Mouse (Mus musculus) cerebellum, adult 2 months (tissue): ENCODE measurements around the gene Mmachc. TPM values are rescaled to one million over a fixed set of nuclear protein-coding genes. Genes with fewer than 3 reads are reported as not detected.
"Not testable (repeated sequence)": the region's sequence is repeated elsewhere in the genome, so short reads cannot be mapped to it uniquely, and the experiment has no call there.

Experiments used
- DNase-seq, 2 experiments: peaks; one replicate each; pipeline ENCODE4 v3.0.0; 2021
- H3K27ac ChIP-seq: fragments of 200-500 bp; 2 replicates; pipeline ENCODE4 v1.5.1; 2012; ENCODE audit warnings: low read length, control low read depth, inconsistent platforms; ENCODE audit not compliant: insufficient read depth
- H3K27me3 ChIP-seq: fragments of 200-500 bp; 2 replicates; pipeline ENCODE4 v1.6.1; 2012; ENCODE audit warnings: inconsistent platforms, mild to moderate bottlenecking, low read length, moderate library complexity; ENCODE audit not compliant: control insufficient read depth, insufficient read depth
- H3K4me1 ChIP-seq: fragments of 200-500 bp; 2 replicates; pipeline ENCODE4 v1.6.1; 2011; ENCODE audit warnings: low read length; ENCODE audit not compliant: control insufficient read depth, insufficient read depth
- H3K4me3 ChIP-seq: fragments of 200-500 bp; replicated peaks from 2 replicates; pipeline ENCODE3; 2011; ENCODE audit warnings: mild to moderate bottlenecking, low read depth, low read length, control low read depth; ENCODE audit not compliant: insufficient read depth
- CTCF ChIP-seq: fragments of 200-500 bp; IDR thresholded peaks from 2 replicates; pipeline ENCODE4 v1.5.1; 2011; ENCODE audit warnings: low read depth, mild to moderate bottlenecking, control low read depth, low read length, moderate library complexity, borderline replicate concordance; ENCODE audit not compliant: insufficient read depth
- POLR2A ChIP-seq: fragments of 200-500 bp; IDR thresholded peaks from 2 replicates; pipeline ENCODE4 v1.6.1; 2011; ENCODE audit warnings: low read length, control low read depth, borderline replicate concordance; ENCODE audit not compliant: insufficient read depth
- WGBS: fragments of 180-500 bp; shearing (Covaris S2); methylation state at CpG from one replicate; pipeline ENCODE4 v1.1.7; 2018; 5-methylcytosine and 5-hydroxymethylcytosine counted together
- polyA plus RNA-seq: library from polyadenylated mRNA; depleted of rRNA; stranded (reverse); fragments of >200 nt; gene quantifications from 2 replicates; pipeline ENCODE4 v1.2.3, GENCODE M21; 2012

The Mmachc gene
- polyA plus RNA-seq, 1 experiment, result 19.2 TPM

GRCm38 (mm10) chr4:116672785-116673184, 35.4 kb downstream of the Mmachc start:
- 94% methylated on average over 2 of the region's 2 CpGs for WGBS
- no peak overlapping the region for H3K4me3 ChIP-seq
- no peaks in the 10 kb centered on the region for H3K4me1 ChIP-seq
- H3K27ac ChIP-seq, result no peak overlapping the region
- no peak for DNase-seq
- no peaks in the 10 kb centered on the region for H3K27me3 ChIP-seq
- no peak for TF ChIP-seq CTCF
- TF ChIP-seq POLR2A, result no peak

GRCm38 (mm10) chr4:116669291-116669690, 38.9 kb downstream of the Mmachc start:
- H3K27me3 ChIP-seq, result no peaks in the 10 kb centered on the region
- H3K27ac ChIP-seq, result no peak overlapping the region
- no peak overlapping the region for H3K4me3 ChIP-seq
- no peak for DNase-seq
- whole genome bisulfite sequencing, result 74% methylated on average over 2 of the region's 2 CpGs
- TF ChIP-seq CTCF (no peak), POLR2A (no peak)
- no peaks in the 10 kb centered on the region for H3K4me1 ChIP-seq

GRCm38 (mm10) chr4:116668145-116668544, 40.1 kb downstream of the Mmachc start:
- H3K27ac ChIP-seq, result no peak overlapping the region
- no peaks in the 10 kb centered on the region for H3K27me3 ChIP-seq
- no peaks in the 10 kb centered on the region for H3K4me1 ChIP-seq
- H3K4me3 ChIP-seq, result no peak overlapping the region
- WGBS, result 74% methylated on average over 3 of the region's 3 CpGs
- TF ChIP-seq POLR2A (no peak), CTCF (no peak)
- DNase-seq, result no peak

DNA sequence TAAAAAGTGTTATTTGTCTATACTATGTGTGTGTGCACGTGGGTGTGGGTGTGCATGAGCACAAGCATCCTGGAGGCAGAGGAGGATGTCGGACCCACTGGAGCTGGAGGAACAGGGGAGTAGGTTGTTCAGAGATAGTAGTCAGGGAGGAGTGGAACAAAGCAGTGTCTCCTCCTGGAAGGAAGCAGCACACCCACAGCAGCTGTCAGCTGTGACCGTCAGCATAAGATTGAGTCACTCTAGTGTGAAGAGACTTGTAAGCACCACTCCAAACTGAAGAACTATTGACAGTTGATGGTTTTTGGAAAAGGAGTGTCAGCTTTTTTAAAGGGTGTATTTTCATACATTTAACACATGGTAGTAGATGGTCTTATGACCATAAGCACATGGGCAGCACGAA, 41.6 kb downstream of the Mmachc start:
- TF ChIP-seq POLR2A, result no peak
- TF ChIP-seq CTCF, result no peak
- H3K27ac ChIP-seq, result no peak overlapping the region
- H3K4me1 ChIP-seq, result no peaks in the 10 kb centered on the region
- 50% methylated on average over 4 of the region's 4 CpGs for WGBS
- H3K27me3 ChIP-seq, result no peaks in the 10 kb centered on the region
- no peak overlapping the region for H3K4me3 ChIP-seq
- no peak for DNase-seq

GRCm38 (mm10) chr4:116661998-116662397, 46.2 kb downstream of the Mmachc start:
- 89% methylated on average over 1 of the region's 1 CpGs for WGBS

DNA sequence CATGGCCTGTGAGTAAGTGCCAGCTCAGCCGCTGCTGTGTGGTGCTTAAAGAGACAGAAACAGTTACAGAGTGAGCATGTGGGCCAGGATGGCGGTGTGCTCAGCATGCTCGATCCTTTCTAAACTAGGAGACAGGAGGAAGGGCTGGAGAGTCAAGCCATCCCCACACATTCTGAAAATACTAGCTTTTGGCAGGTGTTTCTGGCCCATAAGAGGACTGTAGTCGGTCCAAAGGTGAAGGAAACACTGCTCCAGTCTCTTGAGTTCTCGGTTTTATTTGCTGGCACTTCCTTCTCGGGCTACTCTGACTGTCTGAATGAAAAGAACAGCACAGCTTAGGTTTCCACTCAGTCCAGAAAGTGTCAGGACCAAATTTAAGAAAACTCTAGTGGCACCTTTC, 47.4 kb downstream of the Mmachc start:
- TF ChIP-seq CTCF (no peak), POLR2A (no peak)
- no peak overlapping the region for H3K27ac ChIP-seq
- H3K4me1 ChIP-seq, result no peaks in the 10 kb centered on the region
- H3K27me3 ChIP-seq, result no peaks in the 10 kb centered on the region
- WGBS, result 61% methylated on average over 6 of the region's 6 CpGs
- no peak overlapping the region for H3K4me3 ChIP-seq
- DNase-seq, result no peak

More at GRCm38 (mm10) chr4:116661998-116662397, 46.2 kb downstream of the Mmachc start:
- TF ChIP-seq POLR2A, result no peak
- no peak for TF ChIP-seq CTCF
- Histone ChIP-seq H3K4me1 (no peaks in the 10 kb centered on the region), H3K27ac (no peak overlapping the region), H3K27me3 (no peaks in the 10 kb centered on the region), H3K4me3 (no peak overlapping the region)
- no peak for DNase-seq

- DNase-seq, H3K4me1 ChIP-seq, H3K27me3 ChIP-seq, H3K27ac ChIP-seq, H3K4me3 ChIP-seq: not testable (repeated sequence)
- WGBS, result 82% methylated on average over 6 of the region's 6 CpGs
Measured at GRCm38 (mm10) chr4:116659916-116660315, 48.3 kb downstream of the Mmachc start.

DNA sequence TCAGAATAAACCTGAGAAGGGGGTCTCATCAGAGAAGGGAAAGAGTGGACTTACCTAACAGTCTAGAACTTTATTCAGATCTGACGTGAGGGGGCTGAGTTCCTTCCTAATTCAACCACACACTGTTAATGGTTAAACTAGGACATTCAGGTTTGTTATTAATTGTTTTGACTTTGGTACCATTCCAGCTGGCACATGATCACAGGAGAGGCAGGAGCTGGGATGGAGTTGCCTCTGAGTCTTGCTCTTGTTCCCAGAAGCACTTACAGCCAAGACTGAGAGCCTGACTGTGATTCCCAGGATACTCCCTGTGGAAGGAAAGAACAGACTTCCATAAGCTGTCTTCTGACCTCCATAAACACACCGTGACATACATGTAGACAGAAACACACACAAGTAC, 48.7 kb downstream of the Mmachc start:
- DNase-seq, result no peak
- no peak for TF ChIP-seq CTCF
- no peak for TF ChIP-seq POLR2A
- Histone ChIP-seq H3K27me3 (no peaks in the 10 kb centered on the region), H3K4me1 (no peaks in the 10 kb centered on the region), H3K4me3 (no peak overlapping the region), H3K27ac (no peak overlapping the region)
- WGBS, result 19% methylated on average over 2 of the region's 2 CpGs

GRCm38 (mm10) chr4:116657971-116658370, 50.2 kb downstream of the Mmachc start:
- WGBS, result 43% methylated on average over 3 of the region's 3 CpGs
- no peak for DNase-seq
- H3K27me3 ChIP-seq, result no peaks in the 10 kb centered on the region

More at GRCm38 (mm10) chr4:116657971-116658370, 50.2 kb downstream of the Mmachc start:
- TF ChIP-seq POLR2A (no peak), CTCF (no peak)
- no peaks in the 10 kb centered on the region for H3K4me1 ChIP-seq
- no peak overlapping the region for H3K4me3 ChIP-seq
- H3K27ac ChIP-seq, result no peak overlapping the region
